ENCODE assay signal across 9 mouse cellular contexts in the genomic region with DNA sequence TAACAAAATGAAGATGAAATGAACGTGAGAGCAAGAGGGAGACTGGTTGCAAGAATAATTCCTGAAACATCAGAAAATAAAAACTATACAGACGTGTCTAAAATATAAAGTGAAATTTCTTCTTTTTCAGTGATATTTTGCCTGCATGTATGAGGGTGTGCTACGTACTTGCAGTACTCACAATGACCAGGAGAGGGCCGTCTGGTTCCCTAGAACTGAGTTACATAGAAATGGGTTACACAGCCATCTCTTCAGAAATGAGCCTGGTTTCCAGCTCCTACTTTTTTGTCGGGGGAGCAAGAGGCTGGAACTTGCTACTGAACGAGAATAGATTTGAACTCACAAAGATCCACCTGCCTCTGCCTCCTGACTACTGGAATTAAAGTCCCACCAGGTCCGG. TPM values are rescaled to one million over a fixed set of nuclear protein-coding genes. Genes with fewer than 3 reads are reported as not detected.
DNase-seq lines count a peak whose midpoint lies in the region; ATAC-seq and TF ChIP-seq lines count a peak whose summit lies in the region.
"Had no signal": no experiment of that assay in that cellular context is flagged by ENCODE, and none has a peak within 500 bp of the region (broad histone marks: within the 10 kb centered on the region; RNA-seq: fewer than 3 reads in every experiment).

No protein-coding gene starts in this region.

- TF ChIP-seq POLR2A in heart, adult 2 months (IDR thresholded peaks at IDR 0.05; ENCODE audit: insufficient read depth, low read depth, low read length), result no peak

- TF ChIP-seq CTCF in heart, adult 2 months (IDR thresholded peaks at IDR 0.05), result peak; percentile 88

- H3K9me3 ChIP-seq in heart, embryonic 11.5 days (replicated peaks; ENCODE audit: control insufficient read depth, low read length), result no peaks in the 10 kb centered on the region
- H3K9me3 ChIP-seq in embryonic facial prominence, embryonic 11.5 days (replicated peaks; ENCODE audit: control insufficient read depth, low read length), result no peaks in the 10 kb centered on the region
- H3K9me3 ChIP-seq in midbrain, embryonic 11.5 days (ENCODE audit: control insufficient read depth, low read length), result no peaks in the 10 kb centered on the region
- H3K9me3 ChIP-seq: megakaryocyte, embryonic 14.5 days had no signal

- no peak overlapping the region for H3K9ac ChIP-seq in heart, adult 2 months (ENCODE audit: low read depth, low read length)
- H3K9ac ChIP-seq in heart, embryonic 11.5 days (ENCODE audit: low read depth, low read length), result no peak overlapping the region
- H3K9ac ChIP-seq in embryonic facial prominence, embryonic 11.5 days (replicated peaks; ENCODE audit: low read length), result no peak overlapping the region
- H3K9ac ChIP-seq in midbrain, embryonic 11.5 days (ENCODE audit: low read length), result no peak overlapping the region

- no peaks in the 10 kb centered on the region for H3K79me2 ChIP-seq in heart, adult 2 months (replicated peaks; ENCODE audit: control insufficient read depth, insufficient read depth, low read length)

- no peak overlapping the region for H3K4me3 ChIP-seq in heart, adult 2 months
- no peak overlapping the region for H3K4me3 ChIP-seq in heart, embryonic 11.5 days (ENCODE audit: low read depth, low read length)
- no peak overlapping the region for H3K4me3 ChIP-seq in embryonic facial prominence, embryonic 11.5 days (ENCODE audit: low read depth, low read length)
- H3K4me3 ChIP-seq in midbrain, embryonic 11.5 days (ENCODE audit: low read depth, low read length), result no peak overlapping the region
- H3K4me3 ChIP-seq: megakaryocyte, embryonic 14.5 days had no signal

- WGBS in heart, adult 2 months, result 26% methylated on average over 7 of the region's 7 CpGs
- 25% methylated on average over 7 of the region's 7 CpGs for WGBS in heart, embryonic 11.5 days (ENCODE audit: insufficient replicate concordance)
- 24% methylated on average over 7 of the region's 7 CpGs for WGBS in embryonic facial prominence, embryonic 11.5 days
- WGBS in midbrain, embryonic 11.5 days, result 21% methylated on average over 7 of the region's 7 CpGs

- ATAC-seq in heart, embryonic 11.5 days (replicated peaks; ENCODE audit: insufficient number of reproducible peaks, low FRiP score, low TSS enrichment), result no peak
- no peak for ATAC-seq in embryonic facial prominence, embryonic 11.5 days (replicated peaks; ENCODE audit: insufficient number of reproducible peaks, low FRiP score, low TSS enrichment, low read depth)
- no peak for ATAC-seq in midbrain, embryonic 11.5 days (ENCODE audit: low FRiP score)

- no peak overlapping the region for H3K4me2 ChIP-seq in heart, embryonic 11.5 days
- H3K4me2 ChIP-seq in embryonic facial prominence, embryonic 11.5 days (ENCODE audit: low read depth, low read length), result no peak overlapping the region
- no peak overlapping the region for H3K4me2 ChIP-seq in midbrain, embryonic 11.5 days

- intact Hi-C loops in heart, adult 2 months (cut with DNase I), result loop anchor here (5.0 to 10.0 kb wide), 5 partner anchors 94 to 384 kb away; a partner anchor contains a TSS
- intact Hi-C loops in heart, postnatal 36 days (cut with DNase I), result loop anchor here (5.0 to 10.0 kb wide), 4 partner anchors 94 to 384 kb away; a partner anchor contains a TSS

- no peaks in the 10 kb centered on the region for H3K4me1 ChIP-seq in heart, adult 2 months (ENCODE audit: control insufficient read depth, insufficient read depth, low read length)
- no peaks in the 10 kb centered on the region for H3K4me1 ChIP-seq in heart, embryonic 11.5 days (ENCODE audit: control insufficient read depth, insufficient read depth, low read length)
- H3K4me1 ChIP-seq in embryonic facial prominence, embryonic 11.5 days (ENCODE audit: control insufficient read depth, insufficient read depth, low read length), result no peaks in the 10 kb centered on the region
- no peaks in the 10 kb centered on the region for H3K4me1 ChIP-seq in midbrain, embryonic 11.5 days (ENCODE audit: control insufficient read depth, insufficient read depth, low read length)

- no peaks in the 10 kb centered on the region for H3K36me3 ChIP-seq in heart, adult 2 months (ENCODE audit: control insufficient read depth, insufficient read depth, low read length)
- H3K36me3 ChIP-seq in heart, embryonic 11.5 days (ENCODE audit: control insufficient read depth, insufficient read depth, low read length), result no peaks in the 10 kb centered on the region
- no peaks in the 10 kb centered on the region for H3K36me3 ChIP-seq in embryonic facial prominence, embryonic 11.5 days (replicated peaks; ENCODE audit: control insufficient read depth, insufficient read depth, low read depth, low read length)
- H3K36me3 ChIP-seq in midbrain, embryonic 11.5 days (ENCODE audit: control insufficient read depth, insufficient read depth, low read length), result no peaks in the 10 kb centered on the region
- no peaks in the 10 kb centered on the region for H3K36me3 ChIP-seq in splenic B cell, adult 2 months (ENCODE audit: control insufficient read depth, insufficient read depth, low read length, poor library complexity, severe bottlenecking)

- TF ChIP-seq EP300 in heart, adult 2 months (IDR thresholded peaks at IDR 0.05; ENCODE audit: insufficient read depth, low read depth, low read length), result no peak

- peak; percentile 45 to 69 for DNase-seq in heart, adult 2 months
- DNase-seq in adrenal gland, postnatal 14 days, result peak; percentile 71
- peak; percentile 74 for DNase-seq in embryonic facial prominence, embryonic 11.5 days (ENCODE audit: low spot score)
- peak; percentile 61 to 72 for DNase-seq in heart, postnatal 36 days
- DNase-seq in left cerebral cortex, adult 18-20 months (ENCODE audit: low spot score in 2 of 2), result peak; percentile 63 to 74
- DNase-seq in midbrain, embryonic 11.5 days (ENCODE audit: low spot score, missing footprints), result peak; percentile 90
- peak; percentile 81 for DNase-seq in splenic B cell, adult 2 months (ENCODE audit: low read depth, low spot score)

- H3K27me3 ChIP-seq in heart, adult 2 months (ENCODE audit: control insufficient read depth, insufficient read depth, low read length), result no peaks in the 10 kb centered on the region
- H3K27me3 ChIP-seq in heart, embryonic 11.5 days (ENCODE audit: control insufficient read depth, insufficient read depth, low read length), result no peaks in the 10 kb centered on the region
- no peaks in the 10 kb centered on the region for H3K27me3 ChIP-seq in embryonic facial prominence, embryonic 11.5 days (ENCODE audit: control insufficient read depth, insufficient read depth, low read length)
- H3K27me3 ChIP-seq in midbrain, embryonic 11.5 days (ENCODE audit: control insufficient read depth, insufficient read depth, low read length), result no peaks in the 10 kb centered on the region
- no peaks in the 10 kb centered on the region for H3K27me3 ChIP-seq in splenic B cell, adult 2 months (ENCODE audit: control insufficient read depth, insufficient read depth, low read length, poor library complexity, severe bottlenecking)

- H3K27ac ChIP-seq in heart, adult 2 months, result no peak overlapping the region
- no peak overlapping the region for H3K27ac ChIP-seq in heart, embryonic 11.5 days (ENCODE audit: low read depth, low read length)
- no peak overlapping the region for H3K27ac ChIP-seq in embryonic facial prominence, embryonic 11.5 days (replicated peaks; ENCODE audit: low read depth, low read length)
- H3K27ac ChIP-seq in midbrain, embryonic 11.5 days (ENCODE audit: low read depth, low read length), result no peak overlapping the region

RNA-seq across cellular contexts. Expression of a gene that starts 45.2 kb away (rescaled TPM):
- not detected for total RNA-seq in heart, adult 2 months (2021)
- polyA plus RNA-seq in heart, adult 2 months (2012; rRNA removed), result 0.18 and 0.68 TPM in 2 replicates
- 0.36 and 0.41 TPM in 2 replicates for polyA plus RNA-seq in heart, embryonic 11.5 days (2014; fragmentation: Nextera tagmentation; extraction: Ambion mirVana)
- total RNA-seq in adrenal gland, postnatal 14 days (2021), result 0.48 and 0.64 TPM in 2 replicates
- 0.64 and 0.84 TPM in 2 replicates for polyA plus RNA-seq in embryonic facial prominence, embryonic 11.5 days (2014; fragmentation: Nextera tagmentation; extraction: Ambion mirVana)
- not detected for total RNA-seq in heart, postnatal 36 days (2021)
- total RNA-seq in left cerebral cortex, adult 18-20 months (2021), result 1 to 10 TPM; 6.0 to 6.1 TPM
- 0.77 and 0.91 TPM in 2 replicates for polyA plus RNA-seq in midbrain, embryonic 11.5 days (2014; fragmentation: Nextera tagmentation; extraction: Ambion mirVana)
